Mouse (Mus musculus) lung, embryonic 14.5 days (tissue): ENCODE results near the gene Nek10. TPM values are rescaled to one million over a fixed set of nuclear protein-coding genes. Genes with fewer than 3 reads are reported as not detected.
A peak's percentile ranks its signal among the peaks of the same experiment; 100 is the strongest.

Experiments
- ATAC-seq: fragments of 200-750 bp; cut with Nextera tagmentation; 2 replicates; pipeline ENCODE4 v1.8.0; 2017; ENCODE audit warnings: mild to moderate bottlenecking, moderate TSS enrichment, moderate library complexity; ENCODE audit not compliant: insufficient read depth
- DNase-seq: peaks from one replicate; pipeline ENCODE4 v3.0.0-alpha.2; 2015
- H3K27ac ChIP-seq: fragments of 300-500 bp; sonication (generic); 2 replicates; pipeline ENCODE4 v1.5.1; 2014; ENCODE audit warnings: low read depth, mild to moderate bottlenecking, moderate library complexity
- H3K27me3 ChIP-seq: fragments of 300-500 bp; sonication (generic); 2 replicates; pipeline ENCODE4 v1.6.1; 2014; ENCODE audit warnings: low read length, control low read depth; ENCODE audit not compliant: insufficient read depth
- H3K36me3 ChIP-seq: fragments of 300-500 bp; sonication (generic); 2 replicates; pipeline ENCODE4 v1.6.1; 2014; ENCODE audit warnings: control low read depth; ENCODE audit not compliant: insufficient read depth
- H3K4me1 ChIP-seq: fragments of 300-500 bp; sonication (generic); 2 replicates; pipeline ENCODE4 v1.6.1; 2014; ENCODE audit warnings: antibody characterized with exemption, control low read depth; ENCODE audit not compliant: insufficient read depth
- H3K4me2 ChIP-seq: fragments of 300-500 bp; sonication (generic); 2 replicates; pipeline ENCODE4 v1.6.1; 2014; ENCODE audit warnings: mild to moderate bottlenecking
- H3K4me3 ChIP-seq: fragments of 300-500 bp; sonication (generic); 2 replicates; pipeline ENCODE4 v1.5.1; 2014; ENCODE audit warnings: low read depth, low read length
- H3K9ac ChIP-seq: fragments of 300-500 bp; sonication (generic); 2 replicates; pipeline ENCODE4 v1.6.1; 2014
- H3K9me3 ChIP-seq: fragments of 300-500 bp; sonication (generic); 2 replicates; pipeline ENCODE4 v1.6.1; 2016; ENCODE audit warnings: low read depth, low read length, control low read depth
- CTCF ChIP-seq: IDR thresholded peaks from 2 replicates; pipeline ENCODE4 v1.5.1; 2016; ENCODE audit warnings: antibody characterized with exemption, low read depth
- WGBS: fragments of 180-500 bp; shearing (Covaris S2); extraction: QIAGEN DNeasy Blood & Tissue Kit; methylation state at CpG from one replicate; pipeline ENCODE4 v1.1.7; 2014; 5-methylcytosine and 5-hydroxymethylcytosine counted together
- polyA plus RNA-seq: library from polyadenylated mRNA; unstranded; fragments of >200 nt; fragmentation: Nextera tagmentation; extraction: Ambion mirVana; gene quantifications from 2 replicates; pipeline ENCODE4 v1.2.1, GENCODE M21; 2014

Gene Nek10
- polyA plus RNA-seq, 1 experiment from 2014 or later = 0.03 TPM

DNA sequence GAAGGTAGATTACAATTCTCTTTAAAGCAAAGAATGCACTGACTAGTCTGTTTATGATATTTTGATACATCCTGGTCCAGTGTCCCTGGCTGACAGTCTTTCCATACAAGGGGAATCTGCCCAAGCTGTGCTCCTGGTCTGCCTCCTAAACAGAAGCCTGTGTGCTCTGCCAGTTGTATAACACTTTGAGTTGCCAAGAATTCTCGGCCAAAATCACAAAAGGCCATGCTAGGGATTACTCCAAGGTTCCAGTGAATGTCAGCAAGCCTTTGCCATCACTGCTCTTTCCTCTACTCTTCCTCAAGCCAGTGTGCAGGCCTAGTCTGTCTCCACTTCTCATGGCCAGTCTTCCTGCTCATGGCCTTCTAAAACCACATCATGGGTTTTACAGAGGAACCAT, 34.9 kb downstream of the Nek10 start:
- H3K4me3 ChIP-seq = no peak overlapping the region
- H3K4me1 ChIP-seq = no peaks in the 10 kb centered on the region
- H3K27me3 ChIP-seq = no peaks in the 10 kb centered on the region
- TF ChIP-seq CTCF = no peak
- H3K27ac ChIP-seq = no peak overlapping the region
- WGBS = 74% methylated on average over 1 of the region's 1 CpGs
- ATAC-seq (no peak), DNase-seq (no peak)
- no peaks in the 10 kb centered on the region for H3K36me3 ChIP-seq
- H3K9me3 ChIP-seq = no peaks in the 10 kb centered on the region
- no peak overlapping the region for H3K9ac ChIP-seq
- no peak overlapping the region for H3K4me2 ChIP-seq

DNA sequence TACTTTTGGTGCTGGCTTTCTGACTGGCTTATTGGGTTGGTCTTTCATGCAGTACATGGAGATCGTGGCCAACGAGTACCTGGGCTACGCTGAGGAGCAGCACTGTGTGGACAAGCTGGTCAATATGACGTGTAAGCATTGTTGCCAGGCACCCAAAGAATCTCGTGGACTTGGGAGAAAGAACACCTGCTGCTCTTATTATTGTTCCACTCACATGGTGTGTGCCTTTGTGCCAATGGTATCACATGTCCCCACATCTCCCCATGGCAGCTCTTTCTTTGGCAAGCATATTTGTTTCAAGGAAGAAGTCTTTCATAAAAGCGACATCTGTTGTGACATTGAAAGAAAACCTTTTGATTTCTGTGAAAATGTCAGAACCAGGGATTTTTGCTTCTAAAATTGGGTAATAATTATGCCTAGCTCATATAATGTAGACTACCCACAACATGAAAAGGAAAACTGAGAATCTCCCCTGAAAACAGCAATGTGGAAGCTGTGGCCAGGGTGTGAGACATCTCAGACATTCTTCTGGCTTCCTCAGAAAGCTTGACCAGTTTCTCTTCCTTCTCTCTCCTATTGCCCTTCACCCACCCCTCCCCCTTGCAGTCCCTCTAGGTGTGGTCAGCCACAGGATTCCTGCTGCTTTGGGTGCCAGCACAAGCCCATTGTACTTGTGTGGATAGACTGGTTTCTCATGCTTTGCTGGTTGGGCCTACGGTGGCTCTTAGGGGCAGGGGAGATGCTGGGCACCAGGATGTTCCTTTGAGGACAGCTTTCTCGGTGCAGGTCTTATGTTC, 39.7 kb downstream of the Nek10 start:
- Histone ChIP-seq H3K4me2 (no peak overlapping the region), H3K9me3 (no peaks in the 10 kb centered on the region), H3K4me3 (no peak overlapping the region), H3K27me3 (no peaks in the 10 kb centered on the region), H3K27ac (no peak overlapping the region), H3K36me3 (no peaks in the 10 kb centered on the region), H3K4me1 (no peaks in the 10 kb centered on the region), H3K9ac (no peak overlapping the region)
- 77% methylated on average over 8 of the region's 8 CpGs for WGBS
- no peak for TF ChIP-seq CTCF
- ATAC-seq (no peak), DNase-seq (no peak)

- ATAC-seq (no peak), DNase-seq (no peak)
- Histone ChIP-seq H3K9ac (no peak overlapping the region), H3K27ac (no peak overlapping the region), H3K27me3 (no peaks in the 10 kb centered on the region), H3K9me3 (no peaks in the 10 kb centered on the region), H3K4me1 (no peaks in the 10 kb centered on the region), H3K36me3 (no peaks in the 10 kb centered on the region), H3K4me3 (no peak overlapping the region), H3K4me2 (no peak overlapping the region)
- 17% methylated on average over 3 of the region's 3 CpGs for WGBS
- TF ChIP-seq CTCF = no peak
These were observed 49.6 kb downstream of the Nek10 start for GRCm38 (mm10) chr14:14852838-14853237.

- TF ChIP-seq CTCF = no peak
- 61% methylated on average over 3 of the region's 3 CpGs for WGBS
These were observed 57.1 kb downstream of the Nek10 start for GRCm38 (mm10) chr14:14860331-14860730.

GRCm38 (mm10) chr14:14863690-14864356, 60.6 kb downstream of the Nek10 start:
- TF ChIP-seq CTCF = peak; percentile 88
- Histone ChIP-seq H3K4me3 (no peak overlapping the region), H3K36me3 (no peaks in the 10 kb centered on the region), H3K4me2 (no peak overlapping the region), H3K9me3 (no peaks in the 10 kb centered on the region), H3K27me3 (no peaks in the 10 kb centered on the region), H3K27ac (no peak overlapping the region), H3K4me1 (no peaks in the 10 kb centered on the region), H3K9ac (no peak overlapping the region; the same call in 1 of the 2 replicates)
- peak; percentile 93 for DNase-seq
- peak; percentile 91 for ATAC-seq
- 21% methylated on average over 7 of the region's 7 CpGs for WGBS

More at GRCm38 (mm10) chr14:14860331-14860730, 57.1 kb downstream of the Nek10 start:
- no peak overlapping the region for H3K27ac ChIP-seq
- no peak overlapping the region for H3K4me3 ChIP-seq
- H3K4me1 ChIP-seq = no peaks in the 10 kb centered on the region
- no peaks in the 10 kb centered on the region for H3K36me3 ChIP-seq
- H3K9ac ChIP-seq = no peak overlapping the region
- ATAC-seq = no peak
- H3K27me3 ChIP-seq = no peaks in the 10 kb centered on the region
- no peak for DNase-seq
- no peak overlapping the region for H3K4me2 ChIP-seq
- H3K9me3 ChIP-seq = no peaks in the 10 kb centered on the region

DNA sequence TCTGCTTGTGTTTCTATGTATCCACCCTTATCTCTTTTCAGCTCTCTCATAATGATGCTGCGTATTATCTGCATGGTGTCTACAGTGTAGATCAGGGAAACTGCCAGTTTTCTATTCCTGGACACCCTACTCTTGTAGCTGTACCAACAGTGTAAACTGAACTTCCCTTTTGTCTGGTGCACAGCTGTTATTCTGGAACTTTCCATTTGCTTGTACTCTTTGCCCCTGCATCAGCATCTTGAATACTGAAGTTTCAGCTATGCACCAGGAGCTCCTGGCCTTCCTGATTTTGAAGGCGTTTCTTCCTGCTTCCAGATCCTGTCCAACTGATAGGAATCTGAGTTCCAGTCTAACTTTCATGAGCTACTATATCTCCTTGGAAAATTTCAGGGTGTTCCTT, 66.0 kb downstream of the Nek10 start:
- ATAC-seq = no peak
- no peak overlapping the region for H3K9ac ChIP-seq
- WGBS = 66% methylated on average over 2 of the region's 2 CpGs

DNA sequence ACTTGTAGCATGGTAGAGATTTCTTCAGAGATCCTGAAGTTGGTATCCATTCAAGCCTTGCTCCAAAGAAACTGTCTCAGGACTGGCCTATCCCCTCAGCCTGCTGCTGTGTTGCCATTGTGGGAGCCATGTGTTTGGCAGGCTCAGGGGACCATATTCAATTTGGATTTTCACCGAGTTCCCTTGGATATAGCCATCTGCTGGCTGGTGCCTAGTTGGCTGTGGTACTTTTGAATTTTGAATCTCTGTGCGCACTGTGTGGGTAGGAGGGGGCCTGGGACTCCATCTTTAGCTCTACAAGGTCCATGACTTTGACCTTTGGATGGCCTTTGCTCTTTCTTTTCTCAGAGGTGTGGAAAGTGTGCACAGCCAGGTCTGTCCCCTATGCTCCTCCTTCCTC, 66.8 kb downstream of the Nek10 start:
- no peak overlapping the region for H3K4me3 ChIP-seq
- DNase-seq (no peak), ATAC-seq (no peak)
- H3K9me3 ChIP-seq = no peaks in the 10 kb centered on the region
- no peak overlapping the region for H3K27ac ChIP-seq
- H3K4me2 ChIP-seq = no peak overlapping the region
- H3K4me1 ChIP-seq = no peaks in the 10 kb centered on the region
- H3K36me3 ChIP-seq = no peaks in the 10 kb centered on the region
- H3K27me3 ChIP-seq = no peaks in the 10 kb centered on the region
- no peak overlapping the region for H3K9ac ChIP-seq
- TF ChIP-seq CTCF = no peak
- WGBS = 76% methylated on average over 2 of the region's 2 CpGs

More for the DNA sequence above, 66.0 kb downstream of the Nek10 start:
- Histone ChIP-seq H3K27me3 (no peaks in the 10 kb centered on the region), H3K4me2 (no peak overlapping the region), H3K9me3 (no peaks in the 10 kb centered on the region), H3K36me3 (no peaks in the 10 kb centered on the region), H3K4me3 (no peak overlapping the region), H3K4me1 (no peaks in the 10 kb centered on the region), H3K27ac (no peak overlapping the region)
- TF ChIP-seq CTCF = no peak
- DNase-seq = no peak
